Mouse (Mus musculus): ENCODE data around the gene Col4a2.
"Not testable (repeated sequence)": the region's sequence is repeated elsewhere in the genome, so short reads cannot be mapped to it uniquely, and the experiment has no call there.

Col4a2 gene

GRCm38 (mm10) chr8:11478807-11479527 lies 166.4 kb downstream of the Col4a2 start:
- no peak for DNase-seq (ENCODE audit: low read depth, low spot score)

GRCm38 (mm10) chr8:11479591-11479990 lies 167.0 kb downstream of the Col4a2 start:
- no peak for DNase-seq (ENCODE audit: low read depth, low spot score)

- no peak for DNase-seq (ENCODE audit: low read depth, low spot score)
These were observed 169.3 kb downstream of the Col4a2 start for GRCm38 (mm10) chr8:11481876-11482275.

- DNase-seq (ENCODE audit: low read depth, low spot score) = no peak
These were observed 169.9 kb downstream of the Col4a2 start for GRCm38 (mm10) chr8:11482537-11482936.

GRCm38 (mm10) chr8:11486142-11486541 lies 173.5 kb downstream of the Col4a2 start:
- DNase-seq (ENCODE audit: low read depth, low spot score) = peak; percentile 48

- no peak for DNase-seq (ENCODE audit: low read depth, low spot score)
These were observed 174.6 kb downstream of the Col4a2 start for GRCm38 (mm10) chr8:11487229-11487628.

GRCm38 (mm10) chr8:11492340-11492739 lies 179.7 kb downstream of the Col4a2 start:
- DNase-seq (ENCODE audit: low read depth, low spot score) = not testable (repeated sequence)

GRCm38 (mm10) chr8:11497017-11497990 lies 184.7 kb downstream of the Col4a2 start, which contains the start of gene Naxd:
Gene Naxd (plus strand): TSS chr8:11497506.
- DNase-seq (ENCODE audit: low read depth, low spot score) = peak; percentile 76

- no peak for DNase-seq (ENCODE audit: low read depth, low spot score)
These were observed 185.7 kb downstream of the Col4a2 start for GRCm38 (mm10) chr8:11498281-11498680.

Data from embryo, embryonic 11.5 days (tissue).